9 mouse cellular contexts compared by ENCODE assay signal in genomic region chr3:55461685-55462655, GRCm38 (mm10). TPM values are rescaled to one million over a fixed set of nuclear protein-coding genes. Genes with fewer than 3 reads are reported as not detected.
DNase-seq lines count a peak whose midpoint lies in the region; ATAC-seq and TF ChIP-seq lines count a peak whose summit lies in the region.
"Had no signal": no experiment of that assay in that cellular context is flagged by ENCODE, and none has a peak within 500 bp of the region (broad histone marks: within the 10 kb centered on the region; RNA-seq: fewer than 3 reads in every experiment).

No protein-coding gene starts in this region.

- TF ChIP-seq CTCF in olfactory bulb, adult 2 months (IDR thresholded peaks at IDR 0.05; ENCODE audit: insufficient read depth, low read depth, low read length) = no peak

- intact Hi-C loops in heart, postnatal 36 days (cut with DNase I) = no loop called here
- intact Hi-C loops in heart, postnatal 10 days (cut with DNase I) = no loop called here
- intact Hi-C loops in left cerebral cortex, postnatal 10 days (cut with DNase I) = loop anchor here (5.0 kb wide), 1 partner anchor 40 kb away; no protein-coding TSS in a partner anchor

- H3K4me2 ChIP-seq in heart, embryonic 14.5 days (ENCODE audit: low read length) = peak overlapping the region; percentile 85

- H3K36me3 ChIP-seq in heart, embryonic 14.5 days (ENCODE audit: control insufficient read depth, insufficient read depth, low read length) = no peaks in the 10 kb centered on the region

- 3% methylated on average over 17 of the region's 17 CpGs for WGBS in heart, embryonic 14.5 days
- under 1% methylated on average over 17 of the region's 17 CpGs for WGBS in olfactory bulb, adult 2 months

- peak overlapping the region; percentile 52 for H3K9ac ChIP-seq in heart, embryonic 14.5 days (ENCODE audit: low read length)

- no peak for ATAC-seq in heart, embryonic 14.5 days (ENCODE audit: insufficient number of reproducible peaks, insufficient read depth, low FRiP score, low read depth)
- ATAC-seq in monocyte, adult 5-6 weeks (replicated peaks; ENCODE audit: insufficient number of reproducible peaks, low FRiP score, low TSS enrichment, poor library complexity, severe bottlenecking) = no peak

- peaks cover 0 to 4% of the 10 kb centered on the region in 2 experiments; a peak in 3 of 4 replicates for H3K4me1 ChIP-seq in heart, embryonic 14.5 days (ENCODE audit: control insufficient read depth in 2 of 2, insufficient read depth in 2 of 2, low read length in 2 of 2)
- 0 out of 2 replicates have a peak, but pooled peaks cover 2% of the 10 kb centered on the region for H3K4me1 ChIP-seq in olfactory bulb, adult 2 months (ENCODE audit: control insufficient read depth, insufficient read depth, low read length)

- H3K27me3 ChIP-seq in heart, embryonic 14.5 days (ENCODE audit: control insufficient read depth, insufficient read depth, low read length) = no peaks in the 10 kb centered on the region

- H3K9me3 ChIP-seq in heart, embryonic 14.5 days (ENCODE audit: control insufficient read depth, low read length) = 0 out of 2 replicates have a peak, but pooled peaks cover 3% of the 10 kb centered on the region

- no peak overlapping the region for H3K27ac ChIP-seq in heart, embryonic 14.5 days (replicated peaks in 1 of 2; ENCODE audit: control insufficient read depth in 1 of 2, insufficient read depth in 1 of 2, low read depth in 2 of 2, low read length in 2 of 2)
- peak overlapping the region; percentile 94 for H3K27ac ChIP-seq in olfactory bulb, adult 2 months (ENCODE audit: insufficient read depth, low read depth, low read length)

- TF ChIP-seq POLR2A in olfactory bulb, adult 2 months (IDR thresholded peaks at IDR 0.05; ENCODE audit: insufficient read depth, low read depth, low read length) = peak; percentile 47; the same call in 1 of the 2 replicates

- DNase-seq in heart, postnatal 36 days = no peak
- peak; percentile 84 for DNase-seq in R1 (ENCODE audit: low read depth, low spot score)
- DNase-seq in embryo, embryonic 10 days (ENCODE audit: low spot score) = peak; percentile 78
- peak; percentile 8 to 26 for DNase-seq in heart, postnatal 10 days
- peak; percentile 87 to 90 for DNase-seq in left cerebral cortex, postnatal 10 days (ENCODE audit: extremely low spot score in 1 of 2, low spot score in 2 of 2)

- H3K4me3 ChIP-seq in heart, embryonic 14.5 days (ENCODE audit: control insufficient read depth in 1 of 2, insufficient read depth in 1 of 2, low read depth in 1 of 2, low read length in 2 of 2) = peak overlapping the region; percentile 31 to 41
- H3K4me3 ChIP-seq in olfactory bulb, adult 2 months (ENCODE audit: insufficient read depth, low read depth, low read length) = peak overlapping the region; percentile 48

RNA-seq across cellular contexts. Expression of gene Gm21954, which starts 10.0 kb away (rescaled TPM):
- polyA plus RNA-seq in heart, embryonic 14.5 days (2014; fragmentation: Nextera tagmentation; extraction: Ambion mirVana) = not detected in 2 replicates
- total RNA-seq in heart, postnatal 36 days (2021) = not detected
- total RNA-seq in heart, postnatal 10 days (2021) = not detected
- not detected for total RNA-seq in left cerebral cortex, postnatal 10 days (2021)
- not detected in 2 replicates for polyA plus RNA-seq in olfactory bulb, adult 2 months (2012; ENCODE audit: insufficient read depth, insufficient read length, low replicate concordance, missing spikeins)
- not detected in 3 replicates for total RNA-seq in monocyte, adult 5-6 weeks (2017)
- total RNA-seq: MEL had no signal

Comparison
In these comparisons a context has a peak if more than half of its experiments do, and no peak if none do; other contexts are left out.
1. DNase-seq: peak in R1 (single experiment), embryo, embryonic 10 days (single experiment), heart, postnatal 10 days (2 of 2) and left cerebral cortex, postnatal 10 days (2 of 2); none in heart, postnatal 36 days (0 of 2).